Mouse (Mus musculus) embryonic facial prominence, embryonic 14.5 days (tissue): Measurements from ENCODE around the gene Rbpj. TPM values are rescaled to one million over a fixed set of nuclear protein-coding genes. Genes with fewer than 3 reads are reported as not detected.

Source experiments
- ATAC-seq: fragments of 200-750 bp; cut with Nextera tagmentation; 2 replicates; pipeline ENCODE4 v1.8.0; 2017; ENCODE audit warnings: low read depth, moderate number of reproducible peaks, moderate TSS enrichment
- DNase-seq: peaks from one replicate; pipeline ENCODE4 v3.0.0-alpha.2; 2015; ENCODE audit warnings: low spot score
- H3K27ac ChIP-seq: fragments of 300-500 bp; sonication (generic); replicated peaks from 2 replicates; pipeline ENCODE4 v1.5.1; 2014; ENCODE audit warnings: low read depth, mild to moderate bottlenecking, low read length, moderate library complexity
- H3K27me3 ChIP-seq: fragments of 300-500 bp; sonication (generic); replicated peaks from 2 replicates; pipeline ENCODE4 v1.6.1; 2014; ENCODE audit warnings: low read length; ENCODE audit not compliant: control insufficient read depth, insufficient read depth
- H3K36me3 ChIP-seq: fragments of 300-500 bp; sonication (generic); 2 replicates; pipeline ENCODE4 v1.6.1; 2014; ENCODE audit warnings: low read length, mixed read lengths; ENCODE audit not compliant: control insufficient read depth, insufficient read depth
- H3K4me1 ChIP-seq: fragments of 300-500 bp; sonication (generic); 2 replicates; pipeline ENCODE4 v1.6.1; 2014; ENCODE audit warnings: antibody characterized with exemption, low read length; ENCODE audit not compliant: control insufficient read depth, insufficient read depth
- H3K4me2 ChIP-seq: fragments of 300-500 bp; sonication (generic); 2 replicates; pipeline ENCODE4 v1.6.1; 2014; ENCODE audit warnings: low read depth, mild to moderate bottlenecking, low read length, moderate library complexity, mixed read lengths
- H3K4me3 ChIP-seq: fragments of 300-500 bp; sonication (generic); 2 replicates; pipeline ENCODE4 v1.5.1; 2014; ENCODE audit warnings: low read depth, mild to moderate bottlenecking, low read length
- H3K9ac ChIP-seq: fragments of 300-500 bp; sonication (generic); 2 replicates; pipeline ENCODE4 v1.6.1; 2014; ENCODE audit warnings: low read depth, mild to moderate bottlenecking, low read length, moderate library complexity, mixed read lengths
- H3K9me3 ChIP-seq: fragments of 300-500 bp; sonication (generic); 2 replicates; pipeline ENCODE4 v1.6.1; 2016; ENCODE audit warnings: low read length; ENCODE audit not compliant: control insufficient read depth
- WGBS: fragments of 180-500 bp; shearing (Covaris S2); extraction: QIAGEN DNeasy Blood & Tissue Kit; methylation state at CpG from one replicate; pipeline ENCODE4 v1.1.7; 2014; 5-methylcytosine and 5-hydroxymethylcytosine counted together
- polyA plus RNA-seq: library from polyadenylated mRNA; unstranded; fragments of >200 nt; fragmentation: Nextera tagmentation; extraction: Ambion mirVana; gene quantifications from 2 replicates; pipeline ENCODE4 v1.2.1, GENCODE M21; 2014

Gene Rbpj
- polyA plus RNA-seq, 1 experiment from 2014 or later = 48.1 TPM

DNA sequence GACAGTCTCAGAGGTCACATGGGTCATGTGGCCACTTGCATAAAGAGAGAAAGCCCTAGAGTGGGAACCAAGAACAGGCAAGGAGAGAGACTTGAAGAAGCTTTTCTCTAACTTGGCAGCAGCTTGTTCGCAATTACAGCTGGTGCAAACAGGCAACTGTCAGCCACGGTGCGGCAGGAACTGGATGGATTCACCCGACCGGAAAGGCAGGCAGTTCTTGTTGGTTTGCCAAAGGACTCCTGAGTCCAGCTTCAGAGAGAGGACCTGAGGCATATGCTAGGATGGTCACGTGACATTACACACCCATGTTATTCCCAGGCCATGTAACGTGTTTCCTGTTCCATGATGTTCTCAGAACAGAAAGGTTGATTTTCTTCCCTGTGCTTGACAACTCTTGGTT lies 222.4 kb downstream of the Rbpj start:
- 82% methylated on average over 7 of the region's 7 CpGs for WGBS
- no peak for ATAC-seq
- no peaks in the 10 kb centered on the region for H3K4me1 ChIP-seq

DNA sequence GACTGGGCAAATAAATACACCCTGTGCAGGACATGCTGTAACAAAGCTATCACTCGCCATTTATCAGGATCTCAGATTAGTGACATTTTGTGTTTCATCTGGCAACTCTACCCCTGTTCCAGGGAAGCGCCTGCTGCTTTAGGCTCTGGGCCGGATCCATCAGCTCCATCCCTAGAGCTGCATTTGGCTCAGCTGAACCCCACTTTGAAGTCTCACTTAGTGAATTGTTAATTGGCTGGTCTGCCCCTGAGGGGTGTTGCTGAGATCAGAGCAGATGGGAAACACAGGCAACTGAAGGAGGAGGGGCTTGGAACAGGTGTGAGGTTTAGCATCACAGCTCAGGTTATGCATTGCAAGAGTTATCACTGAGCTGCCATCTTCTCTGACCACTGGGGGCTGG lies 225.6 kb downstream of the Rbpj start:
- Histone ChIP-seq H3K27ac (no peak overlapping the region), H3K27me3 (no peaks in the 10 kb centered on the region), H3K36me3 (no peaks in the 10 kb centered on the region), H3K4me1 (no peaks in the 10 kb centered on the region), H3K9me3 (no peaks in the 10 kb centered on the region), H3K4me3 (no peak overlapping the region), H3K9ac (no peak overlapping the region), H3K4me2 (no peak overlapping the region)
- 0 out of 2 replicates have a peak, but pooled peaks have one; percentile 18 for ATAC-seq
- peak; percentile 17 for DNase-seq
- 70% methylated on average over 3 of the region's 3 CpGs for WGBS

More for the DNA sequence above, 222.4 kb downstream of the Rbpj start:
- Histone ChIP-seq H3K4me3 (no peak overlapping the region), H3K36me3 (no peaks in the 10 kb centered on the region), H3K27ac (no peak overlapping the region), H3K9me3 (no peaks in the 10 kb centered on the region), H3K27me3 (no peaks in the 10 kb centered on the region), H3K4me2 (no peak overlapping the region), H3K9ac (no peak overlapping the region)
- peak; percentile 17 for DNase-seq

DNA sequence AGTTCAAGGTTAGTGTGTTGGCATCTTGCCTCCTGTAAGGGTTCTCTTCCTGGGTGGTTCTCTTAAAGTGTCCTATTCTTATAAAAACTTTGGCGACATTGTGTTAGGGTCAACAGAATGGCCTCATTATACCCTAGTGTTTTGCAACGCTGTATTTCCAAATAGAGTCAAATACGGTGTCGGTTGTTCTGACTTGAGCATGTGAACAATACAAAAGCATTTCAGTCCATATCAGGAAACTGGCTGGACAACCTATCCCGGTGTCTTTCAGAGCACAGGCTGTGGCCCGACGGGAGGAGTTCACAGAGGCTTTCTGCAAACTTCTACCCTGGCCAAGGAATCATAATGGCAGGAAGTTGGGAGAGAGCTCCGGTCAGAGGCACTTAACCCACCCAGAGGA lies 226.1 kb downstream of the Rbpj start:
- Histone ChIP-seq H3K9me3 (no peaks in the 10 kb centered on the region), H3K36me3 (no peaks in the 10 kb centered on the region), H3K4me3 (no peak overlapping the region), H3K4me2 (no peak overlapping the region), H3K27me3 (no peaks in the 10 kb centered on the region), H3K27ac (no peak overlapping the region), H3K4me1 (no peaks in the 10 kb centered on the region), H3K9ac (no peak overlapping the region)
- no peak for ATAC-seq
- WGBS = 80% methylated on average over 8 of the region's 8 CpGs
- DNase-seq = no peak

DNA sequence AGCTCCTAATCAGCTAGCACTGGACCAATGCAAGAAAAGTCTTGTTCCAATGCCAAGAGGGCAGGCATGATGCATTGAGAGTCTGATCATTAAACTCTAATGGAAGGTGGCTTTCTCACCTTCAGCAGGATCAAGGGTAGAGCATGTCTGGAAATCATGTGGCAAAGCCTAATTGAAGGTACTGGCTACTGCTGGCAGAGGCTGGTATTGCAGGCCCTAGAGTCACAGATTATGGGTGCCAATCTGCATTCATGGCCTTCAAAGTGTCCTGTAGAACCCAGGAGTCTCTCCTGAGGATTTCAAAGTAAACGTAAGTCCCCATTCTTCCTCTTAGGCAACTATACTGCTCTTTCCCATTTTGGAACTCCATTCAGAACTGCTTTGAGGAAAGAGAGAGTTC lies 226.7 kb downstream of the Rbpj start:
- no peak for DNase-seq

DNA sequence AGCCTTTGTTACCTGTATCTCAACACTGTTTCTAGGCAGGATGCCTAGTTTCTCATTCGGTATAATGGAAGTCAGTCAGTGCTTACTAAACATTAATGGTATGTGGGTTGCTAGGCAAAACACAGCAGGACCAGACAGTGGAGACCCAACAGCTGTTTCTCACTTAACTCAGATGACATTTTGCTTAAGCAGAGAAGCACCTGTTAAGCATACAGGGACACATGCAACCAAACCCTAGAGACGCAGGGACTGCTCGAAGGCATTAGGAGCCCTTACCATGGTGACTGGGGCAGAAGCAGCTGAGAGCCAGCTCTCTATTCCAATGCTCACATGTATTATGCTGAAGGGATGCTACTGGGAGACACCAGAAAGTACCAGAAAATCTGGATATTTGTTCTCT lies 230.7 kb downstream of the Rbpj start:
- no peak overlapping the region for H3K27ac ChIP-seq
- no peaks in the 10 kb centered on the region for H3K4me1 ChIP-seq
- DNase-seq (peak; percentile 57), ATAC-seq (peak; percentile 70; the same call in 1 of the 2 replicates)
- no peaks in the 10 kb centered on the region for H3K36me3 ChIP-seq
- H3K4me3 ChIP-seq = no peak overlapping the region
- WGBS = 66% methylated on average over 3 of the region's 3 CpGs
- no peaks in the 10 kb centered on the region for H3K9me3 ChIP-seq
- H3K9ac ChIP-seq = no peak overlapping the region
- H3K27me3 ChIP-seq = no peaks in the 10 kb centered on the region
- H3K4me2 ChIP-seq = no peak overlapping the region

More for the DNA sequence above, 226.7 kb downstream of the Rbpj start:
- H3K27ac ChIP-seq = no peak overlapping the region
- H3K4me2 ChIP-seq = no peak overlapping the region
- H3K36me3 ChIP-seq = no peaks in the 10 kb centered on the region
- ATAC-seq = no peak
- H3K27me3 ChIP-seq = no peaks in the 10 kb centered on the region
- H3K9ac ChIP-seq = no peak overlapping the region
- 100% methylated on average over 1 of the region's 1 CpGs for WGBS
- H3K4me3 ChIP-seq = no peak overlapping the region
- no peaks in the 10 kb centered on the region for H3K9me3 ChIP-seq
- no peaks in the 10 kb centered on the region for H3K4me1 ChIP-seq

DNA sequence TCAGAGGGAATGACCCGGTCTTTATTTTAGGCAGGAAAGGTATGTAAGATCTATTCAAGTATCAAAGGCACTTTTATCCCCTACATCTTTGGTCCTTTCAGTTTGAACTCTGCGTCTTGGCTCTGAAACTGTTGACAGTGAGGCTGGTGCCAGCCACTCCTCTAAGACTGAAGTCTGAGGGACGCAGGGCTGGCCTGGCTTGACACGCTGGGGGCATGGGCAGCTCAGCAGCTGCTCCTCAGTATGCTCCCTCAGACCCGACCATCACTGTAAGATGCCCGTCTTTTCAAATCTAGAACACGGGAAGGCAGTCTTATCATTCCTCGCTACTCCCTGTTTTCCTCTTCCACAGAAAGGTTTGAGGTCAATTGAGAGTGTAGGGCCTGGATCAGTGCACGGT lies 231.8 kb downstream of the Rbpj start:
- Histone ChIP-seq H3K4me2 (no peak overlapping the region), H3K27ac (no peak overlapping the region), H3K36me3 (no peaks in the 10 kb centered on the region), H3K4me1 (no peaks in the 10 kb centered on the region), H3K27me3 (no peaks in the 10 kb centered on the region), H3K9me3 (no peaks in the 10 kb centered on the region), H3K9ac (no peak overlapping the region), H3K4me3 (no peak overlapping the region)
- 74% methylated on average over 9 of the region's 9 CpGs for WGBS
- DNase-seq = no peak
- ATAC-seq = no peak

DNA sequence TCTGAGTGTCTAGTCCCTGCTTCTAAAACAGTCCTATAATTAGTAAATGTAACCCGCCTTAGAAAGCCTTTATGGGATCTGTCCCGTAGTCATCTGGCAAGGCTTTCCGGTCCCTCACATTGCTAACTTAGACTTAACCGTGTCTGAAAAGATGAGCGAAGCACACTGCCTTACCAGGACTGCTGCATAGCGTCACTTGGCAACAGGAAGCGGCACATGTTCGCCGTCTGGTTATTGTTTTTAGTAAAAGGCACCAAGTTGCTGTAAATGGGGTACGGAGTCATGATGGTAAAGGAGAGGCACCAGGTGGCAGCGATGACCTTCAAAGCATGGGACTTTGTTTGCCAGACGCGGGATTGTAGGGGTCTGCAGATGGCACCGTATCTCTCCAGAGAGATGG lies 236.7 kb downstream of the Rbpj start:
- no peak for ATAC-seq
- no peaks in the 10 kb centered on the region for H3K27me3 ChIP-seq
- no peak for DNase-seq
- H3K4me2 ChIP-seq = no peak overlapping the region
- H3K9me3 ChIP-seq = no peaks in the 10 kb centered on the region
- H3K36me3 ChIP-seq = no peaks in the 10 kb centered on the region
- no peak overlapping the region for H3K9ac ChIP-seq
- H3K4me1 ChIP-seq = no peaks in the 10 kb centered on the region
- no peak overlapping the region for H3K27ac ChIP-seq
- no peak overlapping the region for H3K4me3 ChIP-seq
- WGBS = 79% methylated on average over 14 of the region's 14 CpGs

Other genes starting within 250 kb of the Rbpj start
- gene Smim20, start 199.1 kb upstream of the Rbpj start, polyA plus RNA-seq = 96.7 and 104 TPM in 2 replicates
- gene Cckar, start 241.6 kb downstream of the Rbpj start, polyA plus RNA-seq = 0.80 and 1.1 TPM in 2 replicates